Mouse (Mus musculus) cerebellum, adult 8-10 months (tissue): ENCODE results near the gene Msl3l2.

Source experiments
- DNase-seq: peaks from one replicate; pipeline ENCODE4 v3.0.0; 2022

Gene Msl3l2

DNA sequence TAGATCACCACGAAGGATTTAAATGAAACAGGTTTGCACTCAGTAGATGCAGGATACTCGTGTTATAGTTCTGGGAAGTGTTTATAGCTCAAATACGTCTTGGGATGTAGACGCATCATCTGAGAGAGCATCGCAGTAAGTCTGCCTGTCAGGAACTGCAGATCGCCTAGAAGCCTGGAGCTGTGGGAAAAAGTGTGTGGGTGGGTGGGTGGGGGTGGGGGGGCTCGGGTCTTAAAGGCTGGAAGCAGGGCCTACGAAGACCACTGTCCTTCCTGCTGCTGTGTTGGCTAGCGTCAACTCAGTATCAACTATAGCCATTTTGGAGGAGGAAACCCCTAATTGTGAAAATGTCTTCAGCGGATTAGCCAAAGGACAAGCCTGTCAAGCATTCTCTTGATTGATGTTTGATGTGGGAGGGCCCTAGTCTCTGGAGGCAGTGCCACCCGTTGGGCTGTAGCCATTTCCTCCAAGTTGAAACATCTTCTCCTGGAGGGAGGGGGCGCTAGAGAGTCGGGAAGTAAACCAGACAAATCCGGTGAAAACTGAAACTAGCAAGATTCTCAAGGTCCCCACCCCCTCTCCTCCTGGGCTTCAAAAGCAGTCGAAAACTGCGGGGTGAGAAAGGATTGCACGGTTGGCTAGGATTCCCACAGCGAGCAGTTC, at the start of gene Msl3l2:
Gene Msl3l2, plus strand, starts transcription at position 585 of the 663 bp plus-strand sequence.
- peak; percentile 77 for DNase-seq

DNA sequence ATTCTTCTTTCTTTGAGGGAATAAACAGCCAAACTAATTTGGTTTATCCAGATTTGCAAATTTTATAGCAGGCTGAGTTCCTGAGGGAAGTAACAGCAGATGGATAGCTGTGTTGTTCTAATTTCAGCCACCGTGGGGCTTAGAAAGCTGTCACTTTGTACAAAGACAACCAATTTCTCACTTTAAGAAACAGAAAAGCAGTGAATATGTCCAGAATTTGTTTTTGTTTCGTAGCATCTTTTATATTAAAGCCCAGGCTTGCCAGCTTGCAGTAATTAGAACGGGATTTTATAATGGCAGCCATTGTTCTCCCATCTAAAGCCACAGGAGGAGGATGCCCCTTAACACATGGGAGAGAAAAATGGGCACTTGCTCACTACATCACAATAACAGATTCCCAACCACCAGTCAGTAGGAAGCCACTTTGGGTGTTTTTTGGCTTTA, 47.7 kb upstream of the Msl3l2 start:
- no peak for DNase-seq

- DNase-seq, result no peak
These were observed 45.4 kb upstream of the Msl3l2 start for GRCm38 (mm10) chr10:56061238-56061830.

DNA sequence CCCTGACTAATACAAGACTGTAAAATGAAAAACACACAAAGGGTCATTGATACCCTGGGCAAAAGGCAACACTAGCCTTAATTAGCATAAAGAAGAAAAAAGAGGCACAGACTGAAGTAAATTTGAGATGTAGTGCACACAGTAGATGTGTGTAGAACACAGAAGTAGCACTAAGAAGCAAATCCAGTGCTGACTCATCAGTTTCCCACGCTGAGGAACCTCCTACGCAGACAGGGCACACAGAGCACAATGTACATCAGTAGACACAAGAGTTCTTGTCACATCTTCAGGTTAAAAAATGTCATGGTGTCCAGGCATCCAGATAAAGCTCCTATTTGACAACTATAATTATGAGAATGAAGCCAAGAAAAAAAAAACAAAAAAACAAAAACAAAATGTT, 44.0 kb upstream of the Msl3l2 start:
- no peak for DNase-seq

DNA sequence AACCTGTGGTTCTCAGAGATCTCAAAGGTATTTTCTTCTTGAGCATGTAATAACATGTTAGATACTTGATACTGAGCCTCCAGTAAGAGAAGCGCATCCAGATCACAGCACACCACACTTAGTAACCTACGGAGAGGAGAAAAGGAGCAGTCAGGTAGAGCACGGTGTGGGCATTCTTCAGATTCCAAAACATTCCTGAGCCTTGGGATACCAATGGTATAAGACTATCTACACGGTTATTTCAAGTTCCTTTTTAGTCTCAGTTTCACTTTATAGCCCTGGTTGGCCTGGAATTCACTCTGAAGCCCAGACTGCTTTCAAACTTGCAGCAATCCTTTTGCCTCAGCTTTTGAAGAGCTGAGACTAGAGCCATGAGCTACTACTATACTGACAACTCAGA, 17.0 kb upstream of the Msl3l2 start:
- no peak for DNase-seq

GRCm38 (mm10) chr10:56094586-56094985, 12.1 kb upstream of the Msl3l2 start:
- no peak for DNase-seq

GRCm38 (mm10) chr10:56096757-56097156, 10.0 kb upstream of the Msl3l2 start:
- no peak for DNase-seq

GRCm38 (mm10) chr10:56099126-56099525, 7.6 kb upstream of the Msl3l2 start:
- DNase-seq, result no peak

GRCm38 (mm10) chr10:56099641-56100310, 6.9 kb upstream of the Msl3l2 start:
- DNase-seq, result no peak

DNA sequence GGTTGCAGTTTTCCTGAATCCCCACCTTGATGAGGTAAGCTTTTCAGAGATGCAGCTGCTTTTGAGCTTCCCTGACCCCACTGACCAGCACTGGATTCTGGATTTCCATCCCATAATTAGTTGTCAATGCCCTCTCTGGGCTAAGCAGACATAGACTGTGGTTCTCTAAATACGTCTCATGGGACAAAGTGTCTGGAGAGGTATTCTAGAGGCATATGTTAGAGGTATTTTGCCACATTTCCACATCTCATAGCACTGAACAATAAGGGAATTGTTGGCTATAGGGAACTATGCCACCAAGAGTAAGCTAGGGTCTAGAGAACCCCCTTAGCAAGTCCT, 248 bp downstream of the Msl3l2 start:
- DNase-seq, result no peak

- peak; percentile 73 for DNase-seq
These were observed 8.4 kb downstream of the Msl3l2 start for GRCm38 (mm10) chr10:56114951-56115635.

GRCm38 (mm10) chr10:56115636-56116180, 9.0 kb downstream of the Msl3l2 start:
- DNase-seq, result no peak

DNA sequence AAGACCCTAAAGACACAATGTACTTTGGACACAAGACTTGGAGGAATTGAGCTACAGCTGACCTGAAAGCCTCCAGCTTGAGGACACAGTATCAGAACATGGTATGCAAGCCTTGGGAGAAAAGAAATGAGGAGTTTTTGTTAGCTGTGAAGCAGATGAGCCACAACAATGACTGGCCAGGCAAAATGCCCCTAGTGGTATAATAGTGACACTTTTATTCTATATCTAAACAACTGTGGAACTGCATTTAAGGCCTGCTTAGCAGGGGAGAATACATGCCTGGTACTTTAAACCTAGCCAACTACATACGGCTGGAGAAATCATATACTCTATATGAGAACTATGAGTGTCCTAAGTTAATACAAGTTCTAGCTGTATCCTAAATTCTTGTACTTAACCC, 20.3 kb downstream of the Msl3l2 start:
- no peak for DNase-seq

- no peak for DNase-seq
These were observed 22.9 kb downstream of the Msl3l2 start for GRCm38 (mm10) chr10:56129642-56130041.

DNA sequence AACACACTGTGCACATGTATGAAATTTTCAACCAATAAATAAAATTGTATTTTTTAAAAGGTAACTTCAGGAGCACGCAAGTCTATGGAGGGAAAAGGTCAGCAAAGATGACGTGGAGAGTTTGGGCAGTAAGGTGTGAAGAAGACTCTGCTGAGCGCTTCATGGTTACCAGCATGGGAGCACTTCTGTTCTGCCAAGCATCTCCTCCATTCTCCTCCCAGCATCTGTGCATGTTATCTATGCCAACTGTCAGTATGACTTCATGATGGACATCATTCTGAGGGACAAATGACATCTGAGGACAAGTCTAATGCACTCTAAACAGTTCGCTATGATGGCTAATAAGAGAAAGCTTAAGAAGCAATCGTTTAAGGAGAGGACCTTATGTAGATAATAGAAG, 30.5 kb downstream of the Msl3l2 start:
- DNase-seq, result no peak

DNA sequence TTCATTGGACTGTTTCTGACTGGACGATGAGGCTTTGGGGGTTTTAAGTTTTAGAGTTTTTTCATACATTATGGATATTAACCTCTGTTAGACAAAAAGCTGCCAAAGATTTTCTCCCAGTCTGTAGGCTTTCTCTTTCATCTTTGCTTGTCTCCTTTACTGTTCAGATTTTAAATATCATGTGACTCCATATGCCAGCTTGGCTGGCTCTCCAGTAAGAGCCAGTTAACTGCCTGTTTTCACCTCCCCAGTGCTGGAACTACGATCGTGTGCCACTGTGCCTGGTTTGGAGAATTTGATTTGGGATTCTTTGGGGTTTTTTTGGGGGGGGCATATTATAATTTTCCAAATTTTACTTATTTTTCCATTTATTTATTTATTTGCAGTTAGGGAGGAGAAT, 42.2 kb downstream of the Msl3l2 start:
- no peak for DNase-seq

- DNase-seq, result no peak
These were observed 50.2 kb downstream of the Msl3l2 start for GRCm38 (mm10) chr10:56156956-56157355.

GRCm38 (mm10) chr10:56158207-56158606, 51.5 kb downstream of the Msl3l2 start:
- no peak for DNase-seq

GRCm38 (mm10) chr10:56158748-56159147, 52.0 kb downstream of the Msl3l2 start:
- no peak for DNase-seq

DNA sequence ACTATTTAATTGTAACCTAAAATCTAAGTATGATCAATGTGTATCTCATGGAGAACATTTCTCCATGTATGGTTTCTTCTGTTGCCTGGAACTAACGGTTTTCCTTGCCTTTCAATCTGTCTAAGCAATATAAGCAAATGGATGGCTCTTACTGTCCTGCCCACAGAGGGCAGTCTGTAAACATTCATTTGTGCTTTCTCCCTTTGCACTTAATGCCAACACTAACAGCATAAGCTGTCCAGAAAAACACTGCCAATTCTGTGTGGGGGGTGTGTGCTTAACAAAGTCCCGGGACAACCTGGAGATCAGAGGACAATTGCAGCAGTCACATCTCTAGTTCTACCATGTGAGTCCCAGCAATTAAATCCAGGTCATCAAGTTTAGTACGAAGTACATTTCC, 57.7 kb downstream of the Msl3l2 start:
- DNase-seq, result peak; percentile 7

DNA sequence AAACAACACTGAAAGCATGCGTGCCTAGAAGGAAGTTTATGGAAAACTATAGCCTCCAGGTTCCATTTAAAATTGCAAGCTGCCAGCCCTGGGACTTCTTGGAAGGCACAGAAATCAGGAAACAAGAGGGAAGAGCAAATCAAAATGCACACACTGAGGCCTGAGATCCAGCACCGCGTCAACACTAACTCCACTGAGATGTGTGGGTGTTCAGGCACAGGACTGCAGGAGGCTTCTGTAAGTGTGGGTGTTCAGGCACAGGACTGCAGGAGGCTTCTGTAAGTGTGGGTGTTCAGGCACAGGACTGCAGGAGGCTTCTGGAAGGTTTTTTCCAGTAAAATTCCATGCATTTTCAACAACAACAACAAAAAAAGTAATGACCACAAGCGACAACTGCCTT, 59.0 kb downstream of the Msl3l2 start:
- no peak for DNase-seq
